Mouse (Mus musculus): ENCODE data around the gene Slc34a3. TPM values are rescaled to one million over a fixed set of nuclear protein-coding genes. Genes with fewer than 3 reads are reported as not detected.

Gene Slc34a3
- total RNA-seq, 2 experiments from 2014 or later: not detected

GRCm38 (mm10) chr2:25184496-25184895 lies 49.7 kb downstream of the Slc34a3 start:
- TF ChIP-seq CTCF (IDR thresholded peaks at IDR 0.05): no peak
- intact Hi-C loops (cut with DNase I): no loop called here
- DNase-seq (ENCODE audit: extremely low spot score in 1 of 2, low spot score in 2 of 2): no peak
- no peak overlapping the region for H3K4me3 ChIP-seq
- H3K27ac ChIP-seq: no peak overlapping the region

- intact Hi-C loops (cut with DNase I): no loop called here
- no peak overlapping the region for H3K27ac ChIP-seq
- peak overlapping the region; percentile 54 for H3K4me3 ChIP-seq
Measured at GRCm38 (mm10) chr2:25183336-25183735, 50.8 kb downstream of the Slc34a3 start.

GRCm38 (mm10) chr2:25182664-25183063 lies 51.5 kb downstream of the Slc34a3 start:
- H3K4me3 ChIP-seq: peak overlapping the region; percentile 54
- no peak for DNase-seq (ENCODE audit: extremely low spot score in 1 of 2, low spot score in 2 of 2)
- intact Hi-C loops (cut with DNase I): no loop called here
- TF ChIP-seq CTCF (IDR thresholded peaks at IDR 0.05): no peak
- H3K27ac ChIP-seq: peak overlapping the region; percentile 41

More at GRCm38 (mm10) chr2:25183336-25183735, 50.8 kb downstream of the Slc34a3 start:
- TF ChIP-seq CTCF (IDR thresholded peaks at IDR 0.05): no peak
- no peak for DNase-seq (ENCODE audit: extremely low spot score in 1 of 2, low spot score in 2 of 2)

- intact Hi-C loops (cut with DNase I): no loop called here
- peak overlapping the region; percentile 54 for H3K4me3 ChIP-seq
- no peak; the same call in 1 of the 2 replicates for TF ChIP-seq CTCF (IDR thresholded peaks at IDR 0.05)
- no peak for DNase-seq (ENCODE audit: extremely low spot score in 1 of 2, low spot score in 2 of 2)
- H3K27ac ChIP-seq: peak overlapping the region; percentile 76
Measured at GRCm38 (mm10) chr2:25181891-25182397, 52.2 kb downstream of the Slc34a3 start.

- H3K27ac ChIP-seq: peak overlapping the region; percentile 76
- DNase-seq (ENCODE audit: extremely low spot score in 1 of 2, low spot score in 2 of 2): peak in 1 of 2 experiments; percentile 49
- H3K4me3 ChIP-seq: peak overlapping the region; percentile 54
- intact Hi-C loops (cut with DNase I): no loop called here
- TF ChIP-seq CTCF (IDR thresholded peaks at IDR 0.05): no peak; the same call in 1 of the 2 replicates
Measured at GRCm38 (mm10) chr2:25180973-25181890, 52.9 kb downstream of the Slc34a3 start.

GRCm38 (mm10) chr2:25180478-25180903 lies 53.7 kb downstream of the Slc34a3 start, which contains the start of gene Nrarp:
Nrarp (plus strand) TSS chr2:25180758.
- peak within 1 kb of the TSS; percentile 76 for H3K27ac ChIP-seq
- intact Hi-C loops (cut with DNase I): no loop called here
- peak within 1 kb of the TSS; percentile 54 for H3K4me3 ChIP-seq
- peak; percentile 89 to 93 for DNase-seq (ENCODE audit: extremely low spot score in 1 of 2, low spot score in 2 of 2)
- TF ChIP-seq CTCF (IDR thresholded peaks at IDR 0.05): peak; percentile 49

- H3K27ac ChIP-seq: peak overlapping the region; percentile 56
- intact Hi-C loops (cut with DNase I): no loop called here
- TF ChIP-seq CTCF (IDR thresholded peaks at IDR 0.05): no peak
- no peak for DNase-seq (ENCODE audit: extremely low spot score in 1 of 2, low spot score in 2 of 2)
- no peak overlapping the region; the same call in 1 of the 2 replicates for H3K4me3 ChIP-seq
Measured at GRCm38 (mm10) chr2:25179566-25180217, 54.5 kb downstream of the Slc34a3 start.

Other genes starting within 250 kb of the Slc34a3 start
- 100 to 1,000 TPM; 442 to 471 TPM for gene Nsmf, start 180.0 kb downstream of the Slc34a3 start, total RNA-seq (2021)
- not detected for gene Entpd8, start 154.1 kb downstream of the Slc34a3 start, total RNA-seq (2021)
- gene Noxa1, start 139.2 kb downstream of the Slc34a3 start, total RNA-seq (2021): not detected
- gene Nrarp, start 53.6 kb downstream of the Slc34a3 start, total RNA-seq (2021): 10 to 100 TPM; 20.2 to 21.7 TPM
- 1 to 10 TPM; 2.0 to 2.2 TPM for gene Tor4a, start 37.5 kb downstream of the Slc34a3 start, total RNA-seq (2021)
- gene Nelfb, start 22.9 kb downstream of the Slc34a3 start, total RNA-seq (2021): 10 to 100 TPM; 53.4 to 64.3 TPM
- not detected for gene Stpg3, start 19.7 kb downstream of the Slc34a3 start, total RNA-seq (2021)
- not detected for gene Fam166a, start 15.6 kb downstream of the Slc34a3 start, total RNA-seq (2021)
- gene Tubb4b, start 9.7 kb downstream of the Slc34a3 start, total RNA-seq (2021): 100 to 1,000 TPM; 317 to 329 TPM
- not detected for gene Rnf224, start 2.4 kb upstream of the Slc34a3 start, total RNA-seq (2021)
- gene Rnf208, start 7.9 kb upstream of the Slc34a3 start, total RNA-seq (2021): 100 to 1,000 TPM; 249 to 270 TPM
- not detected for gene Cysrt1, start 8.1 kb upstream of the Slc34a3 start, total RNA-seq (2021)
- 1 to 10 TPM; 1.4 to 2.7 TPM for gene AL732309.1, start 12.5 kb upstream of the Slc34a3 start, total RNA-seq (2021)
- 10 to 100 TPM; 35.6 to 41.6 TPM for gene Tmem203, start 21.1 kb upstream of the Slc34a3 start, total RNA-seq (2021)
- gene Tprn, start 28.3 kb upstream of the Slc34a3 start, total RNA-seq (2021): 10 to 100 TPM; 20.9 to 21.8 TPM
- gene Ssna1, start 38.1 kb upstream of the Slc34a3 start, total RNA-seq (2021): 10 to 100 TPM; 65.6 to 65.9 TPM
- gene Anapc2, start 38.1 kb upstream of the Slc34a3 start, total RNA-seq (2021): 10 to 100 TPM; 87.1 to 90.3 TPM
- not detected for gene Tmem210, start 53.8 kb upstream of the Slc34a3 start, total RNA-seq (2021)
- gene Lrrc26, start 55.6 kb upstream of the Slc34a3 start, total RNA-seq (2021): not detected
- gene Grin1, start 84.8 kb upstream of the Slc34a3 start, total RNA-seq (2021): 100 to 1,000 TPM; 452 to 457 TPM
- 10 to 100 TPM; 56.0 to 62.4 TPM for gene Man1b1, start 98.0 kb upstream of the Slc34a3 start, total RNA-seq (2021)
- 10 to 100 TPM; 32.2 to 33.9 TPM for gene Dpp7, start 122.0 kb upstream of the Slc34a3 start, total RNA-seq (2021)
- gene Uap1l1, start 131.3 kb upstream of the Slc34a3 start, total RNA-seq (2021): 10 to 100 TPM; 15.8 to 24.9 TPM
- gene Sapcd2, start 138.0 kb upstream of the Slc34a3 start, total RNA-seq (2021): 1 to 10 TPM; 2.1 to 2.7 TPM
- 10 to 100 TPM; 11.5 to 13.1 TPM for gene Entpd2, start 161.5 kb upstream of the Slc34a3 start, total RNA-seq (2021)
- gene Npdc1, start 165.0 kb upstream of the Slc34a3 start, total RNA-seq (2021): 100 to 1,000 TPM; 337 to 366 TPM
- gene Fut7, start 188.9 kb upstream of the Slc34a3 start, total RNA-seq (2021): under 1 TPM in 1 of 2 experiments, not detected in 1; 0.43 TPM
- gene Abca2, start 194.3 kb upstream of the Slc34a3 start, total RNA-seq (2021): 100 to 1,000 TPM; 160 to 168 TPM
- gene Clic3, start 222.5 kb upstream of the Slc34a3 start, total RNA-seq (2021): not detected
- 10 to 100 TPM; 65.9 to 75.3 TPM for gene Paxx, start 226.7 kb upstream of the Slc34a3 start, total RNA-seq (2021)
- 1,000 to 10,000 TPM; 1,632 to 2,529 TPM for gene Ptgds, start 235.7 kb upstream of the Slc34a3 start, total RNA-seq (2021)